Mouse (Mus musculus) CD4-positive, CD25-positive, alpha-beta regulatory T cell, adult 2 months (primary cell): ENCODE results near the gene Mapk1ip1l.
"Not testable (repeated sequence)": the region's sequence is repeated elsewhere in the genome, so short reads cannot be mapped to it uniquely, and the experiment has no call there.

Source experiments
- DNase-seq: peaks from one replicate; pipeline ENCODE4 v3.0.0-alpha.2; 2012; ENCODE audit warnings: low read depth, low spot score

Mapk1ip1l gene

GRCm38 (mm10) chr14:47304814-47305405 lies 6.8 kb downstream of the Mapk1ip1l start:
- DNase-seq = no peak

GRCm38 (mm10) chr14:47305933-47306332 lies 7.9 kb downstream of the Mapk1ip1l start:
- no peak for DNase-seq

- DNase-seq = no peak
Measured at GRCm38 (mm10) chr14:47307669-47308068, 9.6 kb downstream of the Mapk1ip1l start.

GRCm38 (mm10) chr14:47309061-47309460 lies 11.0 kb downstream of the Mapk1ip1l start:
- no peak for DNase-seq

GRCm38 (mm10) chr14:47310342-47311181 lies 12.5 kb downstream of the Mapk1ip1l start:
- no peak for DNase-seq

GRCm38 (mm10) chr14:47319362-47319761 lies 21.3 kb downstream of the Mapk1ip1l start:
- no peak for DNase-seq

- not testable (repeated sequence) for DNase-seq
Measured at GRCm38 (mm10) chr14:47321581-47321980, 23.5 kb downstream of the Mapk1ip1l start.

GRCm38 (mm10) chr14:47325965-47326761 lies 28.1 kb downstream of the Mapk1ip1l start:
- no peak for DNase-seq

- no peak for DNase-seq
Measured at GRCm38 (mm10) chr14:47327347-47327746, 29.3 kb downstream of the Mapk1ip1l start.

GRCm38 (mm10) chr14:47331920-47332319 lies 33.9 kb downstream of the Mapk1ip1l start:
- DNase-seq = no peak

- DNase-seq = peak; percentile 82
Measured at GRCm38 (mm10) chr14:47334819-47335218, 36.8 kb downstream of the Mapk1ip1l start.

- no peak for DNase-seq
Measured at GRCm38 (mm10) chr14:47335300-47335699, 37.2 kb downstream of the Mapk1ip1l start.

- no peak for DNase-seq
Measured at GRCm38 (mm10) chr14:47340231-47340925, 42.3 kb downstream of the Mapk1ip1l start.

GRCm38 (mm10) chr14:47341811-47342291 lies 43.8 kb downstream of the Mapk1ip1l start:
- no peak for DNase-seq

GRCm38 (mm10) chr14:47346715-47347114 lies 48.6 kb downstream of the Mapk1ip1l start:
- no peak for DNase-seq

- DNase-seq = no peak
Measured at GRCm38 (mm10) chr14:47350974-47351373, 52.9 kb downstream of the Mapk1ip1l start.

GRCm38 (mm10) chr14:47352272-47352671 lies 54.2 kb downstream of the Mapk1ip1l start:
- no peak for DNase-seq

GRCm38 (mm10) chr14:47353240-47353639 lies 55.2 kb downstream of the Mapk1ip1l start:
- DNase-seq = no peak

GRCm38 (mm10) chr14:47354111-47354577 lies 56.1 kb downstream of the Mapk1ip1l start:
- DNase-seq = peak; percentile 31

- DNase-seq = no peak
Measured at GRCm38 (mm10) chr14:47354948-47355347, 56.9 kb downstream of the Mapk1ip1l start.

GRCm38 (mm10) chr14:47356622-47357021 lies 58.6 kb downstream of the Mapk1ip1l start:
- DNase-seq = no peak
